Mouse (Mus musculus): ENCODE data around the gene Mrnip.

Gene Mrnip

DNA sequence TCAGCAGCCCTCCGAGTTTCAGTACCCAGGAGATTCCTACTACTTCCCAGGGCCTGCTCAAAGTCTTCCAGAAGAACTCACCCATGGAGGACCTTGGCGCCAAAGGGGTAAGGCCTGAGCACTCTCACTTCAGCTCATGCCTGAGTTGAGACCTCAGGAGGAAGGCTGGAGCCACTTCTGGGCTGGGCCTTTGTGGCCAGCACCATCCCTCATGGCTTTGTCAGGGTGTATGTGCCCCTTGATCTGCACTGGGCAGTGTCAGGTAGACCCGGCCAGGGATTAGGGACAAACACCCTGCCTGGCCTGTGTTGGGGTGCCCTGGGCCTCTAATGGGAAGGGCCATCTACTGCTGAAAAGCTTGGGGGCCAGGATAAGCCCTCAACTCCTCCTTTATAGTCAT is 22.9 kb upstream of the Mrnip start:
- ChIA-PET POLR2A (interaction anchor here in 2 of 4 experiments (0.8 to 4.4 kb wide), 7 partner anchors 8 to 59 kb away, joined by 3 to 18 read pairs (median 4); partner anchors contain the start of genes Mgat4b (in 1 of the 2), Mrnip (in 1 of the 2) and Sqstm1 (in 1 of the 2)), CTCF (interaction anchor here in 3 of 4 experiments (1.1 to 2.1 kb wide), 3 partner anchors 10 to 11 kb away, joined by 3 to 10 read pairs (median 6); no protein-coding TSS in a partner anchor)

DNA sequence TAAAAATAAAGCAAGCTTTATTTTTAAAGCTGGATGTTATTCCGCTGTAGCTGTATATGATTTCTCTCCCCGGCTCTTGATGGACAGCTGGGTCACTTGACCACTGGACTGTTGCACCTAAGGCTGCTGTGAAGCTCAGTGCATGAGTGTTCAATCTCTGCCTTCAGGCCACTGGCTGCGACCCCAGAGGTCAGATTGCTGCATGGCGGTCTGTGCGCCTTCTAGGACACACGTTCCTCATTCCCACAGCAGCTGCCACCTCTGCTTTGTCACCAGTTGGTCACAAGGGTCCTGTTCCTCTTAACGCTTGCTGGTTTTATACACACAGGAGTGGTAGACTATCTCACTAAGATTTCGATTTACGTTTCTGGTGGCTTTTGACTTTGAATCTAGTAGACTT is 20.1 kb upstream of the Mrnip start:
- ChIA-PET CTCF (interaction anchor here in 2 of 4 experiments (0.6 to 0.8 kb wide), 2 partner anchors 9 to 90 kb away, joined by 3 to 4 read pairs; no protein-coding TSS in a partner anchor), POLR2A (interaction anchor here (0.6 to 4.4 kb wide), 12 partner anchors 8 to 223 kb away, joined by 3 to 18 read pairs (median 3); partner anchors contain the start of gene Mrnip (in 1 of the 4))

DNA sequence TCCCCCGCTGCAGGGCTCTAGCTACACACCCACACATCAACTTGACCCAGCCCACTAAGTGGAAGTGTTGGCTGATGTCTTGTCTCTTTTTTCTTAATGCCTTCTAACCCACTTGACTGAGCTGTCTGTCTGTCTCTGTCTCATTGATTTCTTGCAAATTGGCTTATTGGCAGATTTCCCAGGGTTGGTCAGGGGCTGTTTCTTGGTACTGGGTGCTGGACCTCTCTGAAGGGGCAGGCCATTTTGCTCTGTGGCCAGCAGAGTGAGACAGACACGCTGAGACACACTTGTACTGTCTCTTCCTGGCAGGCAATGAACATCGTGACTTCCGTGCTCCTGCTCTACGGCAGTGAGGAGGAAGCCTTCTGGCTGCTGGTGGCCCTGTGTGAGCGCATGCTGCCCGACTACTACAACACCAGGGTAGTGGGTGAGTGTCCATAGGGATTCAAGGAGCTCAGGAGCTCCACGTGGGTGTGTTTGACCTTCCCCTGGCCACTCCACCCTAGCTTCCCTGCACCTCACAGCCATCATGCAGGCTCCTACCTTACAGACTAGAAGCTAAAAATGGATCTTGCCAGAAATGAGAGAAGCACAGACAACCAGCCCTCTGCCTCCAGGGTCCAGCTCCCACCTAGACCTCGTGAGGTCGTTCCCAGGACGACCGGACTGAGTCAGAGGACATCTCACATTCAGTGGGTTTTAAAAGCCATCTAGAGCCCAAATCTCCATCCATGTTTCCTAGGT is 19.3 kb upstream of the Mrnip start:
- ChIA-PET POLR2A (interaction anchor here (0.6 to 4.4 kb wide), 10 partner anchors 8 to 223 kb away, joined by 3 to 18 read pairs (median 3); partner anchors contain the start of genes Hnrnph1 (in 1 of the 4) and Mrnip (in 1 of the 4)), CTCF (interaction anchor here in 2 of 4 experiments (0.5 to 0.8 kb wide), 2 partner anchors 8 to 435 kb away, joined by 3 to 11 read pairs; no protein-coding TSS in a partner anchor)

DNA sequence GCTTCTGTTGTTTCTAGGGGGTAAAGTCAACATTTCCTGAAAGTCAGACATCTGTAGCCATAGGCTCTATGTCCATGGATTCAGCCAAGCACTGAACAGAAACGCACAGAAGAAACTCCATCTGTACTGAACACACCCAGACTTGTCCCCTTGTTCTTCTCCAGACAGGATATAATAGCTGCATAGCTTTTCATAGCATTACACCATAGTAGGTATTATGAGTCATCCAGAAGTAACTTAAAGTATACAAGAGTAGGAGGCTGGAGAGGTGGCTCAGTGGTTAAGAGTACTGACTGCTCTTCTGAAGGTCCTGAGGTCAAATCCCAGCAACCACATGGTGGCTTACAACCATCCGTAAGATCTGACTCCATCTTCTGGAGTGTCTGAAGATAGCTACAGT is 18.5 kb upstream of the Mrnip start:
- ChIA-PET POLR2A (interaction anchor here in 1 of 4 experiments (0.7 kb wide), 1 partner anchor 132 kb away, joined by 3 read pairs; no protein-coding TSS in a partner anchor), CTCF (interaction anchor here in 1 of 4 experiments (0.6 kb wide), 1 partner anchor 799 kb away, joined by 11 read pairs; no protein-coding TSS in a partner anchor)

DNA sequence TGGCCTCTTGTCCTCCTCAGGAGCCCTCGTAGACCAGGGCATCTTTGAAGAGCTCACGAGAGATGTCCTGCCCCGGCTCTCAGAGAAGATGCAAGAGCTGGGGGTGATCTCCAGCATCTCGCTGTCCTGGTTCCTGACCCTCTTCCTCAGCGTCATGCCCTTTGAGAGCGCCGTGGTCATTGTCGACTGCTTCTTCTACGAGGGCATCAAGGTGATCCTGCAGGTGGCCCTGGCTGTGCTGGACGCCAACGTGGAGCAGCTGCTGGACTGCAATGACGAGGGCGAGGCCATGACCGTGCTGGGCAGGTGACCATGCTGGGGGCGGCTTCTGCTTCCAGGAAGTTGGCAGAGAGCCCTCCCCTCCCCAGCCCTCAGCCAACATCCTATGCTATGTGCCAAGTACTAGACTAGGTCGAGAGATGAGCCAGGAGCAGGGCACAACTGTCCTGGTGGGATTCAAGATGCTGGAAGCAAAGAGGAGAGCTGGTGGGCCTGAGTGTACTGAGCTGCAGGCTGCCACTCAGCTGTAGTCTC is 17.5 kb upstream of the Mrnip start:
- ChIA-PET CTCF (interaction anchor here in 1 of 4 experiments (1.2 kb wide), 1 partner anchor 26 kb away, joined by 3 read pairs; no protein-coding TSS in a partner anchor), POLR2A (interaction anchor here in 3 of 4 experiments (0.6 to 1.4 kb wide), 6 partner anchors 18 to 262 kb away, joined by 3 to 7 read pairs (median 5); partner anchors contain the start of gene Mrnip (in 1 of the 3))

DNA sequence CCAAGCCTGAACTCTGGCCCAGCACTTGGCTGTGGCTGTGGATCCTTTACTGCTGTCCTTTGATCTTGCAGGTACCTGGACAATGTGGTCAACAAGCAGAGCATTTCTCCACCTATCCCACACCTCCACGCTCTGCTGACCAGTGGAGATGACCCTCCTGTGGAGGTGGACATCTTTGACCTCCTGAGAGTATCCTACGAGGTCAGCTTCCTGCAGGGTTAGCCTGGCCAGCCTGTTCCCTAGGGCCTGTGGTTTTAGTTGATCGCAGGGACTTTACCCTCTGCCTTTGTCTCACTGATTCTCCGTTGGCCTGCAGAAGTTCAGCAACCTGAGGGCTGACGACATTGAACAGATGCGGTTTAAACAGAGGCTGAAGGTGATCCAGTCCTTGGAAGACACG is 15.9 kb upstream of the Mrnip start:
- ChIA-PET POLR2A (interaction anchor here in 1 of 4 experiments (0.9 kb wide), 1 partner anchor 45 kb away, joined by 4 read pairs; no protein-coding TSS in a partner anchor), CTCF (no interaction called here)

DNA sequence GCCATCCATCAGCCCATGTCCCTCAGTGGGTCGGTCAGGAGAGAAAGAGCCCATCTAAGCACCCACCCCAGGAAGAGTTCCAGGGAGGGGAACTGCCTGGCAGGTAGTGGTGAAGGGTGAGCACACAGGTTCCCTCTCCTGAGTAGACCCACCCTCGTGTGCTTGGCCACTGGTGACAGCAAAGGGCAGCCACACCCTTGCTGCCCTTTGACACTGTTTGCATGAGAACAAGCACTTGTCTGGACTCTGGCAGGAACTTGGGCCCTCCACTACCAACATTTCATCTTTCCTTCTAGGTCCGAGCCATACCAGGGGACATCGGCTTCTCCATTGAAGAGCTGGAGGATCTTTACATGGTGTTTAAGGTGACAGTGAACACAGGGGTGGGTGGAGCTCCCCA is 14.9 kb upstream of the Mrnip start:
- POLR2A ChIA-PET: interaction anchor here in 2 of 4 experiments (0.7 to 5.9 kb wide), 7 partner anchors 8 to 55 kb away, joined by 3 to 49 read pairs (median 3); partner anchors contain the start of genes Mgat4b (in 1 of the 2) and Sqstm1 (in 1 of the 2)
- CTCF ChIA-PET: interaction anchor here in 1 of 4 experiments (1.2 kb wide), 1 partner anchor 195 kb away, joined by 3 read pairs; the partner anchor contains the start of gene Cby3

DNA sequence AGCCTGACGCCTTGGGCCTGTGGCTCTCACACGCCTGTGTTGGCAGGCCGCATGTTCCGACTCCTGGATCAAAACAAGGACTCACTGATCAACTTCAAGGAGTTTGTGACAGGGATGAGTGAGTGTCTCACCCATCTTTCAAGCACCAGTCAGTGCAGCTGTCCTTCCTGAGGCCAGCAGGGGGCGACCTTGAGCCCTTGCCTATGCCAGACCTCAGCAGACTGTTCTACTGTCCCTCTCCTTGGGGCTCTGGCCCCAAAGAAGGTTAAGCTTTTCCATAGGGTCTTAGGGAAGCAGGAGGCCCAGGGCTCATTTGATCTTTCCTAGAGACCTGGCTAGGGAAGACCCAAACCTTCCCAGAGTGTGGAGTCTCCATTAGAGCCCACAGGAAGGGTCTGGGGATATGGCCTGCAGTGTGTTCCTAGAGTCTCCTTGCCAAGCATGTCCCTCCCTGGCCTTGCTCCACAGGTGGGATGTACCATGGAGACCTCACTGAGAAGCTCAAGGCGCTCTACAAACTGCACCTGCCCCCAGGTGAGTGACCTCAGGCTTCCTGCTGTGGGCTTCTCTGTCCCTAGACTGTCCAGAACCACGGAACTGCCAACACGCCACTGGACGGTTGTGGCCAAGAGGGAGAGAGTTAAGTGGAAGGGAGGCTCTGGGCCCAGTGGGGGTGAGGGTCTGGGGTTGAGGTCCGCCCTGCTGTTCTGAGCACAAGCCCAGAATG is 12.5 kb upstream of the Mrnip start:
- POLR2A ChIA-PET: interaction anchor here (0.6 to 5.9 kb wide), 22 partner anchors 8 to 216 kb away, joined by 3 to 49 read pairs (median 4); partner anchors contain the start of genes Mrnip (in 3 of the 4), Mgat4b (in 2 of the 4) and Sqstm1 (in 2 of the 4)
- CTCF ChIA-PET: interaction anchor here (0.6 to 2.3 kb wide), 37 partner anchors 9 to 509 kb away, joined by 3 to 10 read pairs (median 4); partner anchors contain the start of genes Cby3 (in 2 of the 4), Mrnip (in 2 of the 4) and Hnrnph1 (in 1 of the 4)

DNA sequence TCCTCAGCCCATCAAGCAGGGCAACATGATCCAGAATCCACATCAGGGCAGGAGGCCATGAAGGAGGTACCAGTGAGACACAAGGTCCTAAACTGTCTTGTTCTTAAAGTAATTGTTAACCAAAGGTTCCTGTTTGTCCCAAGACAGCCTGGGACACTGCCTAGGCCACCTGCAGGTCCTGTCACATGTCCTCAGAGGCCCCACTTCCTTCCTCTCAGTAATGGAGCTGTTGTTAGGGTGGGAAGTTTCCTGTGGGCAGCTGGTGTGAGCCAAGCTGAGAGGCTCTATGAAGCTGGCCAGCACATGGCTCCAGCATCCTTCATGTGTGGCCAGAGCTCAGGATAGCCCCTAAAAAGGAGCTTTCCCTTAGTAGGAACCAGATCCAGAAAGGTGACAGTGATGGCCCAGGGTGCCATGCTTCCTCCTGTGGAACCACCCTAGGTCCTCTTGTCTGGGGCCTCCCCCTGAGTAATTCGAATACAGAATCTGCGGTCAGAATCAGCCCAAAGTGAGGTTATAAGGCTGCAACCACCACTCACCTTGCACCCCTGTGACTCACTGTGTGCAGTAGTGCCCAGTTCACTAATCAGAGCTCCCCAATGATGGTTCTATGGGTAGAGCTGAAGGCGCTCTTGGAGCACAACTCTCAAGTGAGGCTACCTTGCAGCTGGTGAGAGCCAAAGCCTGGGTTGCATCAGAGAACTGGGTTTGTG is 11.8 kb upstream of the Mrnip start:
- ChIA-PET POLR2A (interaction anchor here (0.5 to 5.9 kb wide), 26 partner anchors 9 to 276 kb away, joined by 3 to 49 read pairs (median 4); partner anchors contain the start of genes Mrnip (in 3 of the 4), Mgat4b (in 2 of the 4) and Sqstm1 (in 2 of the 4)), CTCF (interaction anchor here (0.7 to 2.3 kb wide), 24 partner anchors 10 to 510 kb away, joined by 3 to 10 read pairs (median 6); partner anchors contain the start of genes Mrnip (in 2 of the 4) and Hnrnph1 (in 1 of the 4))

DNA sequence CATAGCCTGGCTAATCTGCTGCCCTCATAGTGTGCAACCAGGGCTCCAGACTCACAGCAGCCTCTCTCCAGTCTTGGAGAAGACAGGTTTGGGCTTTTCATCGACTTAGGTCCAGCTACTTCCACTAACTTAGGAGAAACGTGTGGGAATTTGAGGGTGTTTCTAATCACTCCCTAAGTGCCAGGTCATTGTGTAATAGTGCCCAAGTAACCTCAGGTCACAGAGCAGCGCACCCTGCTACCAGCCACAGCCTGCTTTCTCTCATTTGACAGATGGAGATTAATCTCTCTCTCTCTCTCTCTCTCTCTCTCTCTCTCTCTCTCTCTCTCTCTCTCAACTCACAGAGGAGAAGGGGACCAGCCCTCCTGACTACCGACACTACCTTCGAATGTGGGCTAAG is 5.9 kb upstream of the Mrnip start:
- POLR2A ChIA-PET: interaction anchor here in 1 of 4 experiments (0.7 kb wide), 1 partner anchor 697 kb away, joined by 5 read pairs; no protein-coding TSS in a partner anchor
- CTCF ChIA-PET: no interaction called here

DNA sequence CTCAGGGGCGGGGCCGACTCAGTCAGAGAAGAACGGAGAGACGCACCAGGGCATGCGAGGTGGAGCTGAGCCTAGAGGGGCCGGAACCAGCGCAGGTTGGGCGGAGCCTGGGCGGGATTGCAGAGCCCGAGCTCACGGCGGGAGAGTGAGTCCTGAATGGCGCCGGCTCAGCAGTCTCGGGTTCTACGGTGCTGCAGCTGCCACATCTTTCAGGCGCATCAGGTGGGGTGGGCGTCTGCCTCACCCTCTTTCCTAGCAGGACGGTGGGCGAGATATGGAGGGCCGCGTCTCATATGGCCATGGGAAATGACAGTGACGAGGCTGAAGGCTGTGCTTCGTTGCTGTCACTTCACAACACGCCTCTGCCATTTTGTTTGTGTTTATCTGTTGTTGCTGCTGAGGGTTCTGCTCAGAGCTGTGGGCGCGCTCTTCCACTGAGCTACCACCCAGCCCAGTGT is 515 bp downstream of the Mrnip start:
- ChIA-PET CTCF (interaction anchor here (0.5 to 1.6 kb wide), 16 partner anchors 10 to 398 kb away, joined by 3 to 10 read pairs (median 3); partner anchors contain the start of genes Mgat4b (in 1 of the 4) and Sqstm1 (in 1 of the 4)), POLR2A (interaction anchor here (0.7 to 34.0 kb wide), 82 partner anchors 9 to 1375 kb away, joined by 3 to 742 read pairs (median 4); partner anchors contain the start of genes Canx (in 3 of the 4), Hnrnph1 (in 3 of the 4), Mgat4b (in 3 of the 4) and Sqstm1 (in 3 of the 4))

DNA sequence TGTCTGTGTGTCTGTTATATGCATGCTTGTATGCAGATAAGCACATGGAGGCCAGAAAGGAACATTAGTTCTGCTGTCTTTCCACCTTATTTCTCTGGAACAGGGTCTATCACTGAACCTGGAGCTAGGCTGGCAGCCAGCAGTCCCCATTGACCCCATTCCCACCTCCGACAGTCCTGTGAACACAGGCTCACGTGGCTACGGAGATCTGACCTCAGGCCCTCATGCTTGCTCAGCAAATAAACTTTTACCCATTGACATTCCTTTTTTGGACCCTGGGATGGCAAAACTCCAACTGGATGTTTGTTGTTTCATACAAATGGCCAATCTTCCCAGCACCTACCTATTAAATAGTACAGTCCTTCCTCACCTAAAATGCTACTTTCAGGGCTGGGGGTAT is 2.1 kb downstream of the Mrnip start:
- CTCF ChIA-PET: no interaction called here

DNA sequence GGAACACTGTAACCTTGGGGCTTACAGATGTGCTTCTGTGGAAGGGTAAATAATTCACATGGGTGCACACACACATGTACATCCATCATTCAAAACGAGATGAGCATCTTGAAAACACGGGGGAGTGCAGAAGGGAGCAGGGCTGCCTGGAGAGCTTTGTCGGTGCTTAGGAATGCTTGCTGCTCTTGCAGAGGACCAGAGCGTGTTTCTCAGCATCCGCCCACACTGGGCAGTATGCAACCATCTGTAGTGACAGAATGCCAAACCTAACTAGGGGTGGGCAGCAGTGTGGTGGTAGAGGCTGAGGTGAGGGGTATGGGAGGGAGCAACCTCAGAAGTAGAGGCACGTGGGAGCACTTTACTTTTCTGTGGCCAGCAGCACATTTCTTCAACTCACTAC is 2.9 kb downstream of the Mrnip start:
- POLR2A ChIA-PET: interaction anchor here in 2 of 4 experiments (1.5 to 34.0 kb wide), 7 partner anchors 12 to 89 kb away, joined by 3 to 742 read pairs (median 52); partner anchors contain the start of genes Mgat4b (in 2 of the 2) and Sqstm1 (in 2 of the 2)
- CTCF ChIA-PET: no interaction called here

More for the DNA sequence above, 2.1 kb downstream of the Mrnip start:
- POLR2A ChIA-PET: interaction anchor here in 3 of 4 experiments (0.8 to 34.0 kb wide), 8 partner anchors 13 to 116 kb away, joined by 3 to 742 read pairs (median 42); partner anchors contain the start of genes Mgat4b (in 2 of the 3), Sqstm1 (in 2 of the 3) and Maml1 (in 1 of the 3)

DNA sequence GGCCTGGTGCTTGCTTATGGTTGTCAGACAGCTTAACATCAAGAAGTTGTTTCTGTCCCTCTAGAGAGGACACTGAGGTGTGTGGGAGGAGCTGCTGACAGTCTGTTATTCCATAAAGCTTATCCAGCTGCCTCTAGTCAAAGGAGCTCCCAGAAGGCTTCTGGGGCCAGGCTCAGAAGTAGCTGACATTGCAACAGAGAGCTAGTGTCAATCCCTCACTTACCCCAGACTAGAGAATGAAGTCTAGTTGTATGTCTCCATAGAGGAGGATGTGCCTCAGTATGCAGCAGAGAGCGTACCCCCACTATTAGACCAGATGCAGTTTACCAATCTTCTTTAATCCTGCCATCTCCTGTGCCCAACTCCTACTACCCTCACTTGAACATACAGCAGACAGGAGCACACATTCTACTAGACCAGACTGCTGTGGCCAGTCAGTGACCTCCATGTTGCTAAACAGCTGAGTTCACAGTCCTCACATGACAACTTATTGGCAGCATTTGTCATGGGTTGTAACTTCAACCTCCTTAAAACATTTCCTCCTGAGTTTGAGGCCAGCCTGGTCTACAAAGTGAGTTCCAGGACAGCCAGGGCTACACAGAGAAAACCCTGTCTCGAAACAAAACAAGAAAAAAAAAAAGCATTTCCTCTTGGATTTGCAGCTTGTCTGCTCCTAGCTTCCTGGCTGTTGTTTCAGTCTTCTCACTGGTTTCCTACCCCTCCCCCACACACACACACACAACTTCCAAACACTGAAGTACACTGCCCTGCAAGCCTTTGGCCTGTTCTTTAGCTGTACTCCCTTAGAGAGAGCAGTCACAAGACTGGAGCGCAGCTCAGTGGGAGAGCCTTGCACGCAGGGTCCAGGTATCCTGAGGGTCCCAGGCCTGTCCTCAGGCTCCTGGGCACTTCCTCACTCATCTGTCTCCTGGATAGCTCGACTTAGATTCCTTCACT is 4.6 kb downstream of the Mrnip start:
- ChIA-PET CTCF (interaction anchor here in 2 of 4 experiments (0.9 to 1.3 kb wide), 2 partner anchors 17 to 47 kb away, joined by 3 to 4 read pairs; no protein-coding TSS in a partner anchor), POLR2A (interaction anchor here in 3 of 4 experiments (0.6 to 34.0 kb wide), 21 partner anchors 9 to 736 kb away, joined by 3 to 742 read pairs (median 5); partner anchors contain the start of genes Mgat4b (in 2 of the 3) and Sqstm1 (in 2 of the 3))

Measured in embryonic stem cell, embryonic (primary cell).